Mouse (Mus musculus) C2C12 (cell line): ENCODE data around the gene Gm37240. TPM values are rescaled to one million over a fixed set of nuclear protein-coding genes. Genes with fewer than 3 reads are reported as not detected.
A peak's percentile ranks its signal among the peaks of the same experiment; 100 is the strongest.

Experiments
- H3K27me3 ChIP-seq: one replicate; pipeline ENCODE4 v1.6.1; 2011; ENCODE audit not compliant: control insufficient read depth, insufficient read depth, insufficient read length
- H3K36me3 ChIP-seq: one replicate; pipeline ENCODE4 v1.6.1; 2011; ENCODE audit not compliant: control insufficient read depth, insufficient read depth
- H3K4me3 ChIP-seq: one replicate; pipeline ENCODE4 v1.5.1; 2011; ENCODE audit warnings: mild to moderate bottlenecking, control low read depth; ENCODE audit not compliant: poor library complexity, insufficient read depth, severe bottlenecking
- H3K79me2 ChIP-seq: one replicate; pipeline ENCODE4 v1.6.1; 2011; ENCODE audit not compliant: control insufficient read depth, insufficient read depth
- H3K79me3 ChIP-seq: one replicate; pipeline ENCODE4 v1.6.1; 2011; ENCODE audit warnings: low read depth, control low read depth
- H3ac ChIP-seq: one replicate; pipeline ENCODE3; 2011; ENCODE audit warnings: low read depth; ENCODE audit not compliant: control insufficient read depth, insufficient read length
- CEBPB ChIP-seq: IDR thresholded peaks from one replicate; pipeline ENCODE4 v1.6.1; 2011; ENCODE audit warnings: low read depth, mild to moderate bottlenecking, control low read depth, moderate library complexity
- CTCF ChIP-seq: IDR thresholded peaks from one replicate; pipeline ENCODE4 v1.5.1; 2011; ENCODE audit not compliant: control insufficient read depth, insufficient read depth, insufficient read length
- FOSL1 ChIP-seq: IDR thresholded peaks from one replicate; pipeline ENCODE4 v1.8.0; 2011; ENCODE audit warnings: mild to moderate bottlenecking, low read length; ENCODE audit not compliant: poor library complexity, insufficient read depth, severe bottlenecking
- MAX ChIP-seq: IDR thresholded peaks from one replicate; pipeline ENCODE4 v1.6.1; 2011; ENCODE audit warnings: mild to moderate bottlenecking, control low read depth
- MYOD1 ChIP-seq: IDR thresholded peaks from one replicate; pipeline ENCODE4 v1.6.1; 2011; ENCODE audit warnings: low read depth; ENCODE audit not compliant: control insufficient read depth, insufficient read length
- MYOG ChIP-seq: IDR thresholded peaks from one replicate; pipeline ENCODE4 v1.6.1; 2011; ENCODE audit not compliant: control insufficient read depth, insufficient read length; ENCODE audit errors: extremely low read depth
- USF1 ChIP-seq: IDR thresholded peaks from one replicate; pipeline ENCODE4 v1.6.1; 2011; ENCODE audit warnings: low read depth, mild to moderate bottlenecking, control low read depth, moderate library complexity
- polyA plus RNA-seq: library from polyadenylated mRNA; unstranded; fragments of >200 nt; fragmentation: generic; extraction: Trizol; gene quantifications from one replicate; pipeline ENCODE4 v1.2.1, GENCODE M21; 2012; ENCODE audit warnings: missing spikeins

Gm37240 gene
- polyA plus RNA-seq, 1 experiment, result 7.3 TPM

DNA sequence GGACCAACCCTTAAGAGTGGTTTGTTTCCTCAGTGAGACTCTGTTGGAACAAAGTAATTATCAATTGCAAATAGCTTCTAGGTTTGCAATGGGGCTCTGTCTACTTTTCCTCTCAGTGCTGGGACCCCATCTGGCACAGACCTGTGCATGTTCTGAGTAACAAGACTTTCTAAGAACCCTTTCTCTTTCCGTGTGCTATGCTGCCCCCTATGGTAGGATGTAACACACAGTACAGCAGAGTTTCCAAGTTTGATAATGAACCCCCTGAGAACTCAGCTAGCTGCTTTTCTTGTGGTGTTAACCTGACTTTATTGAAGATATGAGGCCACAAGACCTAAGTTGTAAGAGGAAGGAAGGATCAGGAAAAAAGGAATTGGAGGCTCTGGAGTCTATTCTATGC, 980.8 kb downstream of the Gm37240 start:
- Histone ChIP-seq H3ac (no peak overlapping the region), H3K79me2 (no peaks in the 10 kb centered on the region), H3K4me3 (no peak overlapping the region), H3K36me3 (peaks cover 15% of the 10 kb centered on the region), H3K79me3 (no peaks in the 10 kb centered on the region), H3K27me3 (no peaks in the 10 kb centered on the region)
- TF ChIP-seq MYOG, result no peak
- peak; percentile 1 for TF ChIP-seq CTCF

DNA sequence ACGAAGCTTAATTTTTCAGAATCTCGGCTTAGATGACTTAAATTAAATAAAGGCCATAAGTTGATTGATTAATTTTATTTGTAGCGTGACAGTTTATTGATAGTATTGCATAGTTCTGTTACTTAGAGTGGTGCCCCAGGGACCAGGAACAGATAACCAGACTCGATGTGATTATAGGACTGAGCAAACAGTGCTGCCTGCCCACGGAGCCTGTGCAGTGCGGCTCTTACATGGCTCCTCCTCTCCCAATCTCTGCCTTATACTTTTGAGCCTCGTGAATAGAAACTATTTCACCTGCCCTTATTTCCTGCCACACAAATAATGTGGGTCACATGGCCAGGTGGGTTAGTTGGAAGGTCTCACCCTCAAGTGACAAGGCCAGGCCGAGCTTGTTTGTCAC, 989.4 kb downstream of the Gm37240 start:
- H3K27me3 ChIP-seq, result no peaks in the 10 kb centered on the region
- H3K4me3 ChIP-seq, result no peak overlapping the region
- H3K79me2 ChIP-seq, result peaks cover 12% of the 10 kb centered on the region
- H3ac ChIP-seq, result no peak overlapping the region
- no peak for TF ChIP-seq MYOD1
- TF ChIP-seq CTCF, result no peak
- TF ChIP-seq MYOG, result no peak
- TF ChIP-seq FOSL1, result no peak
- TF ChIP-seq MAX, result no peak
- TF ChIP-seq USF1, result no peak
- TF ChIP-seq CEBPB, result no peak
- H3K79me3 ChIP-seq, result no peaks in the 10 kb centered on the region
- H3K36me3 ChIP-seq, result peaks cover 3% of the 10 kb centered on the region

- Histone ChIP-seq H3K27me3 (no peaks in the 10 kb centered on the region), H3K79me2 (no peaks in the 10 kb centered on the region), H3K36me3 (no peaks in the 10 kb centered on the region), H3K79me3 (peaks cover 1% of the 10 kb centered on the region), H3ac (no peak overlapping the region), H3K4me3 (no peak overlapping the region)
- TF ChIP-seq MYOG (no peak), CTCF (no peak), CEBPB (no peak), USF1 (no peak)
These were observed 996.3 kb downstream of the Gm37240 start for GRCm38 (mm10) chr3:84890983-84891382.

- H3K79me2 ChIP-seq, result no peaks in the 10 kb centered on the region
- H3K27me3 ChIP-seq, result no peaks in the 10 kb centered on the region
- TF ChIP-seq MAX, result no peak
- TF ChIP-seq MYOD1, result no peak
- TF ChIP-seq FOSL1, result no peak
- TF ChIP-seq CTCF, result no peak
- TF ChIP-seq USF1, result no peak
- TF ChIP-seq MYOG, result no peak
- no peak for TF ChIP-seq CEBPB
- H3K79me3 ChIP-seq, result peaks cover 1% of the 10 kb centered on the region
- H3ac ChIP-seq, result no peak overlapping the region
- no peak overlapping the region for H3K4me3 ChIP-seq
- no peaks in the 10 kb centered on the region for H3K36me3 ChIP-seq
These were observed 997.7 kb downstream of the Gm37240 start for GRCm38 (mm10) chr3:84889648-84890047.

DNA sequence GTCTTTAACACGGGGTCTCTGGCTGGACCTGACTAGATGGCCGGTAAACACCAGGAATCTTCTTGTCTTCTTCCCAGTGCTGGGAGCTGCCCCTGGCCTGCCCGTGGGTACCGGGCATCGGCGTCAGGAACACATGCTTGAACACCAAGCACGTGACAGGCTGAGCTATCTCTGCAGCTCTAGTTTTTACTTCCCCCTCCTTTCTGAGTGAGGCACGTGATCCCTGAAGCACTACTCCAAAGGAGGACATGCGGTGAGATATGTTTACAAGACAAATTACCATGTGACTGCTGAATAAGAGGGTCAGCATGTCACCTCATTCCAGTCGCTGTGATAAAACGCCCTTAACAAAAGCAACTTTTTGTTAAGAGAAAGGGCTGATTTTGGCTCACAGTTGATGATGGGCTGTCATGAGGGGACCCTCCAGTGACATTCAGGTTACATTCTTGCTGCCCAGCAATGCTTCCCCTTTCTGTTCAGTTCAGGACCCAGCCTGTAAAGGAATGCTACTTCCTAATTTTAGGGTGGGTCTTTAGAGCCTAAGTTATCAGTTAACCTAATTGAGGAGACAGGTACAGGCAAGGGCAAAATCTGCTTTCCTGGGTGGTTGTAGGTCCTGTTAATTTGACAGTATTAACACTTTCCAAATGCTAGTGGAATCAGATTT, 1003.4 kb downstream of the Gm37240 start:
- peaks cover 4% of the 10 kb centered on the region for H3K79me3 ChIP-seq
- H3ac ChIP-seq, result no peak overlapping the region
- H3K36me3 ChIP-seq, result no peaks in the 10 kb centered on the region
- H3K27me3 ChIP-seq, result no peaks in the 10 kb centered on the region
- H3K4me3 ChIP-seq, result no peak overlapping the region
- TF ChIP-seq CTCF (no peak), CEBPB (no peak), MYOG (no peak), USF1 (no peak), FOSL1 (no peak), MYOD1 (no peak), MAX (no peak)
- H3K79me2 ChIP-seq, result no peaks in the 10 kb centered on the region

GRCm38 (mm10) chr3:84876211-84876610, 1011.1 kb downstream of the Gm37240 start:
- peaks cover 6% of the 10 kb centered on the region for H3K79me3 ChIP-seq
- no peaks in the 10 kb centered on the region for H3K79me2 ChIP-seq
- H3ac ChIP-seq, result no peak overlapping the region
- TF ChIP-seq USF1 (no peak), FOSL1 (no peak), CEBPB (no peak)
- no peaks in the 10 kb centered on the region for H3K27me3 ChIP-seq
- H3K4me3 ChIP-seq, result no peak overlapping the region
- no peaks in the 10 kb centered on the region for H3K36me3 ChIP-seq
